Mouse (Mus musculus) gastrocnemius, adult 8-10 months (tissue): ENCODE data around the gene Rsl1d1. TPM values are rescaled to one million over a fixed set of nuclear protein-coding genes. Genes with fewer than 3 reads are reported as not detected.

ENCODE experiments used
- DNase-seq, 2 experiments: peaks; one replicate each; pipeline ENCODE4 v3.0.0; 2022; ENCODE audit warnings: low spot score in 2 of 2
- total RNA-seq, 4 experiments: library from RNA; stranded (reverse); gene quantifications; 2 replicates each; pipeline ENCODE4 v1.2.4; 2022

Rsl1d1 gene
- 10 to 100 TPM; 41.0 to 47.7 (median 42.4) TPM for total RNA-seq

DNA sequence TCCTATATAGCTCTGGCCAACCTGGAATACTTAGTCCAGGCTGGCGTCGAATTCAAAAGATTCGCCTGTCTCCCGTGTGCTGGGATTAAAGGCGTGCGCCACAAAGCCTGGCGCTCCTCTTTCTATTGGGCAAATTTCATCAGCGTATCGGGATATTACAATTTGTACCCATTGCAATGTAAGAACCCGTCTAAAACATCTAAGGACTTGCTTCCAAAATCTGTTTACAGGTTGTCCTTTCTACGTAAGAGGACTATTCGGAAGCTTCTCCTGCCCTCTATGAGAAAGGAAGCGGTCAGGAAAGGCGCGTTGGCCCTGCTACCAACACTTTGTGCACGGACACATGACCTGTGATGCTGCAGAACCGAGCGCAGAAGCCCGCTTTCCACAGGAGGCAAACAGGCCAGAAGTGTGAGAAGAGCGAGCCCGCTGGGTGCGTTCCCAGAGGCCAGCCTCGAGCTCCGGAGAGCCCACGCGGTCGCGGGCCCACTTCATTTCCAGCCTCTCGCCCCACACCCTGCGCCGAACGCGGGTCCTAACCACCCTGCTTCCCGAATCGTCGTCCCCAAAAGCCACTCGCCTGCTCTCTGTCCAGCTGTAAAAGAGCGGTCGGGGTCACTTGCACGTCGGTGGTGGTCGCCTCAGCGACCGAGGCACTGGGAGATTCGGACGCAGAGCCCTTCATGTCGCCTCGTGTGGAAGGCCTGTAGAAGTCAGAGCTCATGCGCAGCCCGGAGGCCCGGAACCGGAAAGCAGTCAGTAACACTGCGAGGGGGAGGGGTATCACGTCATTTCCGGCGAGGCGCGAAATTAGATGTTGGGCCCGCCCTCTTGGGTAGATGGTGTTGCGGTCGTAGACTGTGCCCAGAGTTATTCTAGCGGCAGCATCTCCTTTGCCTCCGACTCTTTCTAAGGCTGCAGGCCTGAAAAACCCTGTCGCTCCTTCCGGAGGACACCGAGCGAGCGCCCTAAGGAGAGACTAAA, at the start of gene Rsl1d1:
Gene Rsl1d1, minus strand, starts transcription at position 761 of the 984 bp plus-strand sequence.
- peak; percentile 82 to 84 for DNase-seq

DNA sequence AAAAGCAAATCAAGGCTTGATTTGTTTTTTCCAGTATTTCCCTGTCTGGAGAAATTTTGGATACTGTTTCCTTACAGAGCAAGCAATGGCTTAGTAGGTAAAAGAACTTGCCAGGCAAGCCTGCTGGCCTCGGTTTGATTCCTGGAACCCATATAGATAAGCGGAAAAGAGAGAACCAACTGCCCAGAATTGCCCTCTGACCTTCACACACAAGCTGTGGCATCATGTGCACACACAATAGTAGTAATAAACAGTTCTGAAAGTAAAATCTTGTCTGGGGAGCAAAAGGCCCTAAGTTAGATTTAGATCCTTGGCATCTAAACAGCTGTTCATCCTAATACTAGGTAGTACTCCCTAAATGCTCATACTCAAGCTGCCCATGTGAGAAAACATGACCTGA, 44.7 kb upstream of the Rsl1d1 start:
- no peak for DNase-seq

DNA sequence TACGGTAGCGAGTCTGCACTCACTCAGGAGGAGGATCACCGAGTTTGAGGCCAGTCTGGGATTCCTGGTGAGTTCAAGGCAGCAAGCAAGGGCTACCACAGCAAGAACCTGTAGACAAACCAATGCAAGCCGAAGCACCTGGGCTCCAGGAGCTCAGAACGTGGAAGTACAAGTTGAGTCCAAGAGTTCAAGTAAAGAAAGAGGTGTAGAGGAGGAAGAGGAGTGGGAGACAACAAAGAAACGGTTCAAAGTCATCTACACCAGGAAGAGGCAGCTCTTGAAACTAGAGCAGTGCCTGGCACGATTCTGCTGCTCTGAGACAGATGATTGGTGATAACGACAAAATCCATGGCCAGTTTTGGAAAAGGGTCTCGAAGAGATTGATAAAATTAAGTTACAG, 42.6 kb upstream of the Rsl1d1 start:
- DNase-seq = no peak

DNA sequence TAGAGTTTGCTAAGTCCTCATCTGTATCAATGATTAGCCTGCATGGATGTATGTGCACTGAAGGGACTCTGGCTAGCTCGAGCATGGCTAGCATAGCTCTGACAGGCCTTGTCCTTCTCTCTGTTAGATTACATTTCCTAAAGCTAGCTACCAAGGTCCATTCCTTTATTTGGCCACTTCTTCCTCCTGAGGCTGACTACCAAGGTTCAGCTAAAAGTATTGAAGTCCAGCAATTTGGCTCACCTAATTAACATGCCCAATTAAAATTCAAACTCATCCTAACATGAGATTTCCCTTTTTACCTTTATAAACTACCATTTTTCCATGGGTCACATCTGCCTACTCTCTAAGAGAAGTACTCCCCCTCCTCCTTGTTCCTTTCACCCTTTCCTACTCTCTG, 39.3 kb upstream of the Rsl1d1 start:
- no peak for DNase-seq

DNA sequence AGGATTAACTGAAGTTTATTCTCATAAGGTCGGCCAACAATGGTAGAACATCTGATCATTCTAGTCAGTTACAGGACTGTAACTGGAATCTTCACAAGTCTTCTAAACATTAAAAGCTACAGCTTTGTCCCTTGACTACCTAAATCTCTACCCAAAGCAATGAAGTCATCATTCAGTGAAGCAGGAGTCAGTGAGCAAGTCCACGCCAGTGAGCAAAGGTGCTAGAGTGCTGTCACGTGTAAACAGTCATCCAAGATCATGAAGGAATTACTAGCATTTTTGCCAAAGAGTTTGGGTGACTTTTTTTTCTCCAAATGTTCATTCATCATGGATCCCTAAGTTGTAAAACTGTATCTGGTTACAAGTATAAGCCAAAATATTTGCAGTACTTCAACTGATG, 14.7 kb upstream of the Rsl1d1 start:
- DNase-seq = no peak

DNA sequence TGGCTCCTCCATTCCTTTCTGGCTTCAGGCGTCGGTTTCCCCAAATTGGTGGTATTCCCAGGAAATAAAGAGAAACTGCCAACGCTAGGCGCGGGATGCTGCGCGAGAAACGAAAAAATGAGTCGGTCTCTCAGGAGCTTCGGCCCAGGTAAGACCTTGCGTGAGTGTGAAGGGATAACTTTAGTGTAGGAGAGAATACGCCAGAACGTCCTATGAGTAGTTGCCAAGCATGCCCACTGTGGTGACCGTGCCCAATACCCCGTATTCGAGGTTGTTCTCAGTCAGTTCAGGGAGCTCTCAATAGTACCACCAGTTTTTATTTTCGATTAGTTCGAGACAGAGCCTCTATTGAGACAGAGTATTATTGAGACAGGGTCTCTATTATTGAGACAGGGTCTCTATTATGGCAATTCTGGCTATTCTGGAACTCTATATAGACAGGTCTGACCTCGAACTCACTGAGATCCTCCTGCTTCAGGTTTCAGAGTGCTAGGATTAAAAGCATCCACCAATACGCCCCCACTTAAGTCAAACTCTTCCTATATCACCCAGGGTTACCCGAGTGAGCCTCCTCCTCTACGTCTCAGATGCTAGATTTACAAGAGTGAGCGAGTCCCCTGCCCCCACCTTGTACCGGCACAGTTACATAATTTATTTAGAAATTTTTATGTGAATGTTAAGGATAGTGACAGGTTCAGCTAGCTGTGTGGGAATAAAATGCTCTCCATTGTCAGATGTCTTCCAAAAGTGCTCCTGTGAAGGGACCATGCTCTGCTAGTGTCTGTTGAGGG, 664 bp upstream of the Rsl1d1 start:
- no peak for DNase-seq

DNA sequence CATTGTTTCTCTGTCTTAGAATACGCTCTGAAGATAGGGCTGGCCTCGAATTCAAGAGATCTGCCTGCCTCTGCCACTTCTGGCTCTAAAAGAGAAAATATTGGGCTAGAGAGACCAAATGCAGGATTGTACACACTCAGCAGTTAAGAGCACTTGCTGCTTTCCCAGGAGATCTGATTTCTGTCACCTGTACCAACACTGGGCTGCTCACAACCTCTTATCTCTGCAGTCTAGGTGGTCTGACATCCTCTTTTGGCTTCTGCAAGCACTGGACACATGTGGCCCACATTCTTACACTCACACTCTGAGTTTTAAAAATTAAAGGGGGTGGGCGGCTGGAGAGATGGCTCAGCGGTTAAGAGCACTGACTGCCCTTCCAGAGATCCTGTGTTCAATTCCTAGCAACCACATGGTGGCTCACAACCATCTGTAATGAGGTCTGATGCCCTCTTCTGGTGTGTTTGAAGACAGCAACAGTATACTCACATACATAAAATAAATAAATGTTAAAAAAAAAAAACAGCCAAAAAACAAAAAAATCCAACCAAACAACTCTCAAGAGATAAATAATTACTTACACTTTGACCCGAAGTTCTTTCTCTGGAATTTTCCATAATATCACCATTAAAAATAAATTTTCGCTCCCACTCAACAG, 1.3 kb downstream of the Rsl1d1 start:
- DNase-seq = no peak

DNA sequence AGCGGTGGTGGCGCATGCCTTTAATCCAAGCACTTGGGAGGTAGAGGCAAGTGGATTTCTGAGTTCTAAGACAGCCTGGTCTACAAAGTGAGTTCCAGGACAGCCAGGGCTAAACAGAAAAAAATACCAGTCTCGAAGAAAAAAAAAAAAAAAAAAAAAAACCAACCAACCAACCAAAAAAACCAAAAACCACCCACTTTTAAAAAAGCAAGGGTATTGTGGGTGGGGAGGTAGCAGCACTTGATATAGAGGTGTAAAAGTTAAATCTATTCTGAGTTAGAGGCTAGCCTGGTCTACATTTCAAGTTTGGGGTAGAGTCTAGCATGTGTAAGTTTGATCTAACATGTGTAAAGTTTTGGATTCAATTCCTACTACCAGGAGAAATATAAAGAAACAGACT, 2.9 kb downstream of the Rsl1d1 start:
- no peak for DNase-seq

DNA sequence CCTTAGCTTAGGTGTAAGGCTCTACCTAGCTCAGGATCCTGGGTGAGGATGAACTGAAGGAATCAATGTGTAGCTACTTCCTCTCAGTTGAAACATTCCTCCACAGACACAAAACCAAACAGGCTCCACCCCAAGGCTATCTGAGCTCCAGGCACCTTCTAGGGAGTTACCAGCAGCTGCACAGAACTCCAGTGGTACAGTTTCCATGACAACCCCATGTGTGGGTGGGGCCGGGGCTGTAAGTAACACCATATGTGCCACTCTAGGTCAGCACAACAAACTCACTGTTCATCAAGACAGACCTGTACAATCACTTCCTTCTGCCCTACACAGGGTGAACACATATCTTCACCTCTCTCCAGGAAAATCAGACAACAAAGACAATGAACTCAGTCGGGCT, 4.7 kb downstream of the Rsl1d1 start:
- DNase-seq = no peak

DNA sequence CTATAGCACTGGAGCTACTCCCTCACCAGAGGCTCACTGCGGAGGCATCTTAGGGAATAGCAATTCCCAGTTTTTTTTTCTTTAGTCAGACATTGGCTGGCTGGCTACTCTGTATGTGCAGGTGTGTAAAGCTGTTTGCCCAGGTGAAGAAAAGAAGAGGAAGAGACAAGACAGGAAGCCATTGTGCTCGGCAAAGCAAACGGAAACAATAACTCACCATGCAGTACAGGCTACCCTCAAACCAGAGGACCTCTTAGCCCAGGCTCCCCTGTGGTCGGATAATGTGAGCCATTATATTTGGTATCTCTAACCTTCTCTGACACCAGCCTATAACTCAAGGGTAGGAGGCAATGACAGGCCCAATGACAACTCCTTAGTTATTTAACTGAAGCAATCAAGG, 6.1 kb downstream of the Rsl1d1 start:
- no peak for DNase-seq

DNA sequence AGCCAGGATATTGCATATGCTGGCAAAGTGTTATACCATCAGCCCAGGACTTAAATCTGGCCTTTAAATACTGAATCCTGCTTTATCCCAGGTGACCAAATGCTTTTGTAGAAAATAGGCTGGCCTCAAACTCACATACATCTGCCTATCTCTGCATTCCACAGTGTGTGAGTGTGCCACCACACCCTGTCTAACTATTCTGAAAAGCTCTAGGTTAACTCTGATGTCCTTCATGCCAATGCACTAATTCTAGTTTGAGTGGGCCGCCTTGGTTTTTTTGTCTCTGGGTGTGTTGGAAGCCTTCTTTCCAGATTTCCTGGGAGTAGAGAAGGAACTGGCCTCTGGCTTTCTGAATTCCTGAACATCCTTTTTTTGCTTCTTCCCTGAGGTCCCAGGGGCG, 9.9 kb downstream of the Rsl1d1 start:
- no peak for DNase-seq

DNA sequence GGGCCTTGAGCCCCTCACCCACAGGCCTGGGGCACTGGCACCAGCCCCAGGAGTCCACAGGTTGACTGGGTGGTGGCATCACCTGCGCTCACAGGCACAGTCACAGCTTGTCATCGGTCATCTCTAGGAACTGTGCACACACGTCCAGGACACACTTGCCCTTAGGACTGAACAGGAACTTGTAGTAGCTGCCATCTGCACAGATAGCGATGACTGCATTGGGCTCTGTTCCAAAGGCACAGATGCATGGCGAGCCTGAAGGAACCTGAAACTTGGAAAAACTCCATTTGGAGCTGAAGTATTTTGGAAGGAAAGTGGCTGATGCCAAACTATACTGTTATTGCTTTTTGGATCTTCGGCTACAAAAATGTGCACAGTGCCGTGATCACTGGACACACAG, 13.0 kb downstream of the Rsl1d1 start:
- DNase-seq = no peak

DNA sequence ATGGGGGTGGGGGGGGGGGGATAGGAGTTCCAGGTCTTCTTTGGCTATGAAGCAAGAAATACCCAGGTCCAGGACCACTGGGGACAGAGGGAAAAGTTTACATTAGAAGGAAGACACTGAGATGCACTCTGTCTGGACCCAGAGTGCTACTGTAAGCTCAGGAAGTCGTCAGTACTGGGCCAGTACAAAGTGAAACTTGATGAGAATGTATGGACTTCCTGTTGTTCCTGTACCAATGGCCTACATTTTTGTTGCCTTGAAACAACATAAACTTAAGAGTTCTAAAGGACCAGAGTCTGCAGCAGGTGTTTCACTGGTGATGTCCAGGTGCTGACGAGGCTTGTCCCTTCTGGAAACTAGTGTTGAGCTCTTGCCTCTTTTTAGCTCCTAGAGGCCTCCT, 25.7 kb downstream of the Rsl1d1 start:
- DNase-seq = no peak

DNA sequence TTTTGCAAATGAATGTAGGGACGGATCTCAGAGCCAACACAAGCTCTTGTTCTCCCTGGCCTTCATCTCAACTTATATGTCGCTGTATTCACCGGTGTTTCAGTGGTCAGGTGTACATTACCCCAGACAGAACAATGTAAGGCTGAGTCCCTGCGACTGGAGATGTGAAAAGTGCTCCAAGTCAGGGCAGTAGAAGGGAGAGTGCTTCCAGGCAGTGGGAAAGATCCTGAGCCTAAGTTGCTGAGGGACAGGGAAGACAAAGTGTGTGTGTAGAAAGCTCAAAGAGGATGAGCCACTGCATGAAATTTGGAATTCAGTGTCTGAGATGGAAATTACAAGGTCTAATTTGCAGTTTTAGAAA, 26.3 kb downstream of the Rsl1d1 start:
- no peak for DNase-seq

DNA sequence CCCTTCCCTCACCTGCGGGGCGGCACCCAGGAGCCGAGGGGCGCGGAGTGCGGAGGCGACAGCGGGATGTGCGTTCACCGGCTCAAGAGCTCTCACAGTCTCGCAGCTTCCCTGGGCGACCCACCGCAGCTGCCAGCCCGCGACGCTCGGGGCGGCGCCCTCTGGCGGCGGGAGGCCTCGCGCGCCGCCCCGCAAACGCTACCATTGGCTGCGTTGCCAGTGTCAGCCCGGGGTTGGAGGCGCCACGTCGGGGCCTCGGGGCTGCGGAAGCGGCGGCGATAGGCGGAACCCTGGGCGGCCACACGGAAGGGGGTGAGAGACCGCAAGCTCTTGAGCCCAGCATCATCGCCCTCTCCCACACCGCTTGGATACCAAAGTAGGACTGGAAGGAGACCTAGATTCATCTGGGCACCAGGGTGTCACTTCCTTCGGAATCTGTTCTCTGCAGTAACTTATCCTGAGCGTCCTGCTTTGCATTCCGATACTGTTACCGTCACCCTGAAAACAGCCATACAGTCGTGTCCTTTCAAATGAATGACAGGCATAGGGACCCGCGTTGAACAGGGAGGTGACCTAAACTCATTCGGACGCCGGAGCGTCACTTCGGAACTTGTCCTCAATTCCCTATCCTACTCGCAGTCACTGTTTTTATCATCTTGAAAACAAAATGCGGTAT, 26.8 kb downstream of the Rsl1d1 start, which contains the start of gene Zc3h7a:
Gene Zc3h7a, minus strand, starts transcription at position 186 of the 676 bp plus-strand sequence.
- peak; percentile 85 to 88 for DNase-seq

DNA sequence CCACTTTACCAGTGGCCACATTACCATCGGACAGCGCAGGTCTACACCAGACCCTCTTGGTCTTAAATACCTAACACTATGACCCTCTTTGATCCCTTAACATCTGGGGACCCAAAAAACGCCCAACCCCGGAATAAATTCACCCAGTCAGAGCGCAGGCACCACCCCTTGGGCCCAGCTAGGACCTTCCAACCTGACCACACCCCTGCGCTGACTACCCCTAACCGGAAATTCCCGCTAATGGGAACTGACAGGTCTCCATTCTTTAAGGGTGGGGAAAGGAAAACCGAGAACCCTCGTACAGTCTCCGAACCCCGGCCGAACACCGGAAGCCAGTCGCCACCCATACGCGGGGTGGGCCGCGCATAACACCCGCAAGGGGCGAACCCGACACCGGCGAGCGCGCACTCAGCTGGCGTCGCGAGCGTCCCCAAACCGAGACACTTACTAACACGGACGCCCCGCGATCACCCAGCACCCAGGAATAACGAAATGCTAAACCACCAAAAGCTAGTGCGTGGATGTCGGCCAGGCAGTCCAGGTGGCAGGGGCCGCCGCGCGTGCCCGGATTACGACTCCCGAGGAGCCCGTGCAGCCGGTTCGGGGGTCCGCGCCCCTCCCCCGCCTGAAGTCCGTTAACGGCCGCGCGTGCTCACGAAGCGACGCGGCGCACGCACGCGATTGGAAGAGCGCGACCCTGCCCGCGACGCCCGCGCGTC, 27.5 kb downstream of the Rsl1d1 start:
- peak; percentile 27 to 36 for DNase-seq

DNA sequence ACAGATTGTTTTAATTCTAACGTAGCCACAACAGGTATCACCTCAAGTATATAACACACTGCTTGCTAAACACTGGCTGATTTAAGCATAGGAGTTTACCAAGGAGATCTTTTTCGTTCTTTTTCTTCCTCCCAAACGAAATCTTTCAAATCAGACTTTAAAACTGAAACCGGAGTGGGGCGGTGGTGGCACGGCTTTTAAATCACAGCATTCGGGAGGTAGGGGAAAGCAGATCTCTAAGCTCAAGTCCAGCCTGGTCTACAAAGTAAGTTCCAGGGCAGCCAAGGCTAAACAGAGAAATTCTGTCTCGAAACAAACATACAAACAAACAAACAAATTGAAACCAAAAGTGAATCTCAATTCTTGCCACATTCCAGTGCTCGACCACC, 28.0 kb downstream of the Rsl1d1 start:
- no peak for DNase-seq

DNA sequence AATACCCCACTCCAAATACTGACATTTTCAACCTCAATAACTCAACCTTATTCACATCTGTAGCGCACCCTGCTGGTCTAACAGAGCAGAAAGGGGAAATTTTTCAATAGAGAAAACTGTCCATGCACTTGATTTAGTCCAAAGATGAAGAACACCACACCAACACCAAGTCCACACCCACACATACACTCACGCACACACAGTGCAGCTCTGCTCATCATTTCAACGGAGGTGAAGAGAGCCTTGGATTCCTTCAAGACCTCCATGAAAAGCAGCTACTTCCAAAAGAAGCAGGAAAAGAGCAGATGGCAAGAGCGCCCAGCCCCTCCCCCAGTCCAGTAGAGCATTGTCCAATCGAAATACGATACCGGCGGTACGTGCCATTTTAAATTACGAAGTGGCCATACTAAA, 28.5 kb downstream of the Rsl1d1 start:
- DNase-seq = peak; percentile 2 to 5

DNA sequence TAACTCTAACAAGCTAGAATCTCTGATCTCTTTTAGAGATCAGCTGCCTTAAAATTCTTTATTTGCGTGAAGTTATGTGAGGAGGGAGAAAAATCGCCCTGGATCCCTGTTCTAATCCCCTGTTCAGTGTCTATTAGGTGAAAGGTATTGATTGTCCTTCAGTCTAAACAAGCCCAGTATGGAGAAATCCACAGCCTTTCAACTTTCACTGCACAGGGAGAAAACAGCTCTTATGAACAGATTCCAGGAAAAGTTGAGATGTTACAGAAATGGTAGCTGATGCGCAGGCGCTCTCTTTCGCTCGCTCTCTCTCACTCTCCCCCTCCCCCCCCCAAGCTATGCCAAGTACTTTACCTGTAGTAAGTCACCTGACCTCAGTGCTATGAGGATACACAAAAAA, 31.5 kb downstream of the Rsl1d1 start:
- no peak for DNase-seq

DNA sequence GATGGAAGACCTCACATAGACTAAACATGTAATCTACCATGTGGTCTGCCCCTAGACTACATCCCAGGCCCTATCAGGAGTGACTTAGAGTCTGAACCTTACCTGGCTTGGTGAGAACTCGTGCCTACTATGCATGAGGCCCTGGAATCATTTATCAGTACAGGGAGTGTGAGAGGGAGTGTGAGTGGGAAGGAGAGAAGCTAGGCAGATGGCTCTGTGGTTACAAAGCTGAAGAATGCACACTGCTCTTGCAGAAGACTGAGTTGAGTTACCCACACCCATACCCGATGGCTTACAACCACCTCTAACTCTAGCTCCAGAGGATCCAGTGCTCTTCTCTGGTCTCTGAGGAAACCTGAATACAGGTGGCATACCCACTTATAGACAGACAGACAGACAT, 36.7 kb downstream of the Rsl1d1 start:
- no peak for DNase-seq
